ENCODE assay signal across 8 mouse cellular contexts in the genomic region with DNA sequence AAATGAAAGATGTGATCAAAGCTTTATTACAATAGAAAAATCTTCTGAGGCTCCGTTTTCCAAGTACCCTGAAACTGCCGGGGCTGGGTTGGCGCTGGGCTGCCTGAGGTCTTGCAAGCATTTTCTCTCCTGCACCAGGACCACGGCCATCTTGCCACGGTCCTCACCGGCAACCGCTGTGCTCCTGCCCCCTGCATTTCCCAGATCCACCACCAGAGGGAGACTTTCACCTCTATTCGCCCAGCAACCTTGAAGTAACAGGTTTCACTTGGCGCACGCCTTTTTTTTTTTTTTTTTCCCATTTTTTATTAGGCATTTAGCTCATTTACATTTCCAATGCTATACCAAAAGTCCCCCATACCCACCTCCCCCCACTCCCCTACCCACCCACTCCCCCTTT.
DNase-seq lines count a peak whose midpoint lies in the region; ATAC-seq and TF ChIP-seq lines count a peak whose summit lies in the region.

No protein-coding gene starts in this region.

- intact Hi-C loops in gastrocnemius, adult 2 months (cut with DNase I): no loop called here

- no peak for TF ChIP-seq POLR2A in small intestine, adult 2 months (IDR thresholded peaks at IDR 0.05; ENCODE audit: low read depth, low read length)

- no peak for TF ChIP-seq EP300 in liver, embryonic 14.5 days (IDR thresholded peaks at IDR 0.05; ENCODE audit: low read depth)

- no peak overlapping the region for H3K9ac ChIP-seq in liver, embryonic 14.5 days (replicated peaks)

- DNase-seq in layer of hippocampus, adult 11-12 months (ENCODE audit: low spot score): peak; percentile 52
- DNase-seq in layer of hippocampus, adult 9-11 months: no peak
- no peak for DNase-seq in G1E (ENCODE audit: low spot score)
- DNase-seq in c-Kit-negative CD71-positive TER-119-positive erythroid progenitor cells, embryonic 14.5 days (ENCODE audit: low read depth, low spot score): peak; percentile 8
- DNase-seq in gastrocnemius, adult 2 months: peak; percentile 68
- peak in 1 of 3 experiments; percentile 4 for DNase-seq in liver, embryonic 14.5 days (ENCODE audit: low read depth in 3 of 3, low spot score in 3 of 3)
- no peak for DNase-seq in frontal cortex, postnatal 36 days (ENCODE audit: low spot score in 2 of 2)

- WGBS in liver, embryonic 14.5 days (ENCODE audit: insufficient replicate concordance): 35% methylated on average over 10 of the region's 10 CpGs
- WGBS in small intestine, adult 2 months: 45% methylated on average over 10 of the region's 10 CpGs

- TF ChIP-seq CTCF in G1E (IDR thresholded peaks at IDR 0.05; ENCODE audit: low read depth, low read length): peak; percentile 49; the same call in 1 of the 2 replicates
- peak; percentile 69 for TF ChIP-seq CTCF in gastrocnemius, adult 2 months (IDR thresholded peaks at IDR 0.05)
- peak; percentile 86 for TF ChIP-seq CTCF in liver, embryonic 14.5 days (IDR thresholded peaks at IDR 0.05; ENCODE audit: low read depth)
- TF ChIP-seq CTCF in small intestine, adult 2 months (IDR thresholded peaks at IDR 0.05; ENCODE audit: extremely low read depth, insufficient read length, insufficient replicate concordance, low read depth, low read length): peak; percentile 55; the same call in 1 of the 2 replicates

- no peak for ATAC-seq in G1E (ENCODE audit: extremely low read depth, insufficient number of reproducible peaks, low FRiP score, poor library complexity, severe bottlenecking)
- no peak for ATAC-seq in liver, embryonic 14.5 days (ENCODE audit: insufficient read depth)

- H3K4me3 ChIP-seq in G1E (ENCODE audit: low read depth, low read length): no peak overlapping the region
- H3K4me3 ChIP-seq in gastrocnemius, adult 2 months: no peak overlapping the region
- H3K4me3 ChIP-seq in liver, embryonic 14.5 days (ENCODE audit: insufficient read depth in 1 of 2, low read depth in 2 of 2, low read length in 2 of 2): no peak overlapping the region
- H3K4me3 ChIP-seq in small intestine, adult 2 months (ENCODE audit: low read depth, low read length): no peak overlapping the region

- no peaks in the 10 kb centered on the region for H3K27me3 ChIP-seq in G1E (ENCODE audit: insufficient read depth, low read length)
- H3K27me3 ChIP-seq in liver, embryonic 14.5 days (ENCODE audit: control insufficient read depth, insufficient read depth, low read length): no peaks in the 10 kb centered on the region
- H3K27me3 ChIP-seq in small intestine, adult 2 months (ENCODE audit: control insufficient read depth, insufficient read depth, low read length): no peaks in the 10 kb centered on the region

- no peak overlapping the region for H3K27ac ChIP-seq in gastrocnemius, adult 2 months
- H3K27ac ChIP-seq in liver, embryonic 14.5 days: no peak overlapping the region
- no peak overlapping the region for H3K27ac ChIP-seq in small intestine, adult 2 months (ENCODE audit: insufficient read depth, low read depth, low read length)

- H3K4me1 ChIP-seq in G1E (ENCODE audit: insufficient read depth, low read depth, low read length): no peaks in the 10 kb centered on the region
- no peaks in the 10 kb centered on the region for H3K4me1 ChIP-seq in liver, embryonic 14.5 days (replicated peaks; ENCODE audit: control insufficient read depth in 2 of 2, insufficient read depth in 2 of 2, low read length in 1 of 2)
- no peaks in the 10 kb centered on the region; the same call in 1 of the 2 replicates for H3K4me1 ChIP-seq in small intestine, adult 2 months (ENCODE audit: control insufficient read depth, insufficient read depth, insufficient read length, low read length)

- no peak overlapping the region for H3K4me2 ChIP-seq in liver, embryonic 14.5 days (ENCODE audit: low read depth)

- H3K36me3 ChIP-seq in G1E (replicated peaks): no peaks in the 10 kb centered on the region
- no peaks in the 10 kb centered on the region for H3K36me3 ChIP-seq in liver, embryonic 14.5 days (replicated peaks; ENCODE audit: control insufficient read depth, insufficient read depth, low read depth)
- no peaks in the 10 kb centered on the region for H3K36me3 ChIP-seq in small intestine, adult 2 months (ENCODE audit: control insufficient read depth, insufficient read depth, low read length)

- H3K9me3 ChIP-seq in G1E (replicated peaks): peaks cover 25% of the 10 kb centered on the region
- no peaks in the 10 kb centered on the region for H3K9me3 ChIP-seq in liver, embryonic 14.5 days (ENCODE audit: control insufficient read depth, low read length)

Comparison
In these comparisons a context has a peak if more than half of its experiments do, and no peak if none do; other contexts are left out.
1. DNase-seq: peak in layer of hippocampus, adult 11-12 months (single experiment), c-Kit-negative CD71-positive TER-119-positive erythroid progenitor cells, embryonic 14.5 days (single experiment) and gastrocnemius, adult 2 months (single experiment); none in layer of hippocampus, adult 9-11 months (single experiment), G1E (single experiment) and frontal cortex, postnatal 36 days (0 of 2).
2. Peak in every context shown above with its lines, with median percentiles within 50 percentile points of each other: CTCF ChIP-seq.